Mouse (Mus musculus): ENCODE data around the gene Cyp2s1. TPM values are rescaled to one million over a fixed set of nuclear protein-coding genes. Genes with fewer than 3 reads are reported as not detected.

Gene Cyp2s1
- 1 to 10 TPM; 2.9 to 3.8 TPM for total RNA-seq (2021)

GRCm38 (mm10) chr7:25816241-25816919 is at the start of gene Cyp2s1:
Gene Cyp2s1, minus strand, starts transcription at chr7:25816913.
- intact Hi-C loops (cut with DNase I) = no loop called here
- peak in 1 of 2 experiments; percentile 14 for DNase-seq (ENCODE audit: low spot score in 2 of 2)

- no peak for DNase-seq (ENCODE audit: low spot score in 2 of 2)
- intact Hi-C loops (cut with DNase I) = no loop called here
Observed at GRCm38 (mm10) chr7:25864861-25865260, 48.1 kb upstream of the Cyp2s1 start.

- intact Hi-C loops (cut with DNase I) = no loop called here
- no peak for DNase-seq (ENCODE audit: low spot score in 2 of 2)
Observed at GRCm38 (mm10) chr7:25863756-25864155, 47.0 kb upstream of the Cyp2s1 start.

GRCm38 (mm10) chr7:25862365-25862764 is 45.7 kb upstream of the Cyp2s1 start:
- DNase-seq (ENCODE audit: low spot score in 2 of 2) = no peak
- intact Hi-C loops (cut with DNase I) = no loop called here

- intact Hi-C loops (cut with DNase I) = no loop called here
Observed at GRCm38 (mm10) chr7:25859962-25860870, 43.5 kb upstream of the Cyp2s1 start.

GRCm38 (mm10) chr7:25855082-25855481 is 38.4 kb upstream of the Cyp2s1 start:
- DNase-seq (ENCODE audit: low spot score in 2 of 2) = peak; percentile 34 to 39
- intact Hi-C loops (cut with DNase I) = no loop called here

More at GRCm38 (mm10) chr7:25859962-25860870, 43.5 kb upstream of the Cyp2s1 start:
- DNase-seq (ENCODE audit: low spot score in 2 of 2) = no peak

GRCm38 (mm10) chr7:25848444-25848812 is 31.7 kb upstream of the Cyp2s1 start:
- DNase-seq (ENCODE audit: low spot score in 2 of 2) = no peak
- intact Hi-C loops (cut with DNase I) = loop anchor here (5.0 kb wide), 1 partner anchor 91 kb away; no protein-coding TSS in a partner anchor

GRCm38 (mm10) chr7:25847722-25848443 is 31.2 kb upstream of the Cyp2s1 start:
- DNase-seq (ENCODE audit: low spot score in 2 of 2) = peak; percentile 71 to 86
- intact Hi-C loops (cut with DNase I) = loop anchor here (5.0 kb wide), 1 partner anchor 91 kb away; no protein-coding TSS in a partner anchor

GRCm38 (mm10) chr7:25844885-25845284 is 28.2 kb upstream of the Cyp2s1 start:
- no peak for DNase-seq (ENCODE audit: low spot score in 2 of 2)
- intact Hi-C loops (cut with DNase I) = loop anchor here (5.0 kb wide), 1 partner anchor 88 kb away; no protein-coding TSS in a partner anchor

GRCm38 (mm10) chr7:25844423-25844822 is 27.7 kb upstream of the Cyp2s1 start:
- DNase-seq (ENCODE audit: low spot score in 2 of 2) = no peak
- intact Hi-C loops (cut with DNase I) = no loop called here

GRCm38 (mm10) chr7:25843492-25843891 is 26.8 kb upstream of the Cyp2s1 start:
- DNase-seq (ENCODE audit: low spot score in 2 of 2) = no peak
- intact Hi-C loops (cut with DNase I) = no loop called here

GRCm38 (mm10) chr7:25840908-25841307 is 24.2 kb upstream of the Cyp2s1 start:
- intact Hi-C loops (cut with DNase I) = no loop called here
- DNase-seq (ENCODE audit: low spot score in 2 of 2) = no peak

- intact Hi-C loops (cut with DNase I) = no loop called here
- DNase-seq (ENCODE audit: low spot score in 2 of 2) = no peak
Observed at GRCm38 (mm10) chr7:25835188-25835891, 18.6 kb upstream of the Cyp2s1 start.

- intact Hi-C loops (cut with DNase I) = no loop called here
Observed at GRCm38 (mm10) chr7:25831557-25832530, 15.1 kb upstream of the Cyp2s1 start.

GRCm38 (mm10) chr7:25830251-25830650 is 13.5 kb upstream of the Cyp2s1 start:
- intact Hi-C loops (cut with DNase I) = no loop called here
- no peak for DNase-seq (ENCODE audit: low spot score in 2 of 2)

More at GRCm38 (mm10) chr7:25831557-25832530, 15.1 kb upstream of the Cyp2s1 start:
- DNase-seq (ENCODE audit: low spot score in 2 of 2) = no peak

GRCm38 (mm10) chr7:25827199-25827598 is 10.5 kb upstream of the Cyp2s1 start:
- intact Hi-C loops (cut with DNase I) = no loop called here
- DNase-seq (ENCODE audit: low spot score in 2 of 2) = no peak

- intact Hi-C loops (cut with DNase I) = no loop called here
- no peak for DNase-seq (ENCODE audit: low spot score in 2 of 2)
Observed at GRCm38 (mm10) chr7:25826029-25826428, 9.3 kb upstream of the Cyp2s1 start.

GRCm38 (mm10) chr7:25825043-25825442 is 8.3 kb upstream of the Cyp2s1 start:
- intact Hi-C loops (cut with DNase I) = no loop called here
- DNase-seq (ENCODE audit: low spot score in 2 of 2) = no peak

All from left cerebral cortex, postnatal 36 days (tissue).